Mouse (Mus musculus) bone marrow, adult 2 months (tissue): ENCODE measurements around the gene Cebpzos.

Experiments used
- CTCF ChIP-seq: fragments of 200-500 bp; IDR thresholded peaks from 2 replicates; pipeline ENCODE4 v1.5.1; 2011; ENCODE audit warnings: low read length, control low read depth; ENCODE audit not compliant: control insufficient read depth, insufficient read depth
- POLR2A ChIP-seq: fragments of 200-500 bp; IDR thresholded peaks from 2 replicates; pipeline ENCODE4 v1.6.1; 2011; ENCODE audit warnings: low read depth, mild to moderate bottlenecking, control low read depth, low read length, borderline replicate concordance; ENCODE audit not compliant: control insufficient read depth

GRCm38 (mm10) chr17:78916899-78917298 is 599 bp downstream of the Cebpzos start:
- TF ChIP-seq CTCF (no peak), POLR2A (no peak)
